Mouse (Mus musculus) c-Kit-negative CD71-positive TER-119-positive erythroid progenitor cells, embryonic 14.5 days (primary cell): ENCODE measurements around the gene Fbxl12.

ENCODE experiments used
- DNase-seq: peaks from one replicate; pipeline ENCODE4 v3.0.0-alpha.2; 2013; ENCODE audit warnings: low read depth, low spot score

The Fbxl12 gene

GRCm38 (mm10) chr9:20571060-20571459 is 73.5 kb downstream of the Fbxl12 start:
- no peak for DNase-seq
